Mouse (Mus musculus): ENCODE measurements around the gene Thpo. TPM values are rescaled to one million over a fixed set of nuclear protein-coding genes. Genes with fewer than 3 reads are reported as not detected.

Thpo gene
- polyA plus RNA-seq, 1 experiment from 2014 or later, result 0.93 TPM

DNA sequence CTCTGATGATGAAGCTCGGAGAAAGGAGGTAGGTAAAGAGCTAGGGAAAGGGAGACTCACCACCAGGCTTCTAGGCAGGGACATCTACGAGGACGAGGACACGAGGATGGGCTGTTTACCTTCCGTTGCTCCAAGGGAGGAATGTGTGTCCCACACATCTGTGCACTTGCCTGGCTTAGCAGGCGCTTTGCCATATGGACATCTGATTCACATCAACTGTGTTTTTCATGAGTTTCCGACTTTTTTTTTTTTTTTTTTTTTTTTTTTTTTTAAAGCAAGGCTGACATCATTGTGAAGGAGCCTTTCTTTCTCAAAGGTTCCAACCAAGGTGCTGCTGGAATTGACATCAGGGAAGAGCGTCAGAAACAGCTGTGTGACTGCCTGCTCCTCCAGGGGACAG lies 16.2 kb upstream of the Thpo start:
- H3K27ac ChIP-seq (ENCODE audit: low read depth, low read length), result no peak overlapping the region
- 64% methylated on average over 8 of the region's 8 CpGs for WGBS
- ATAC-seq, result no peak
- no peaks in the 10 kb centered on the region; the same call in 1 of the 2 replicates for H3K27me3 ChIP-seq (replicated peaks; ENCODE audit: control insufficient read depth, insufficient read depth, low read length)
- no peak overlapping the region for H3K4me2 ChIP-seq (ENCODE audit: low read length)
- H3K4me1 ChIP-seq (ENCODE audit: control insufficient read depth, insufficient read depth, low read depth, low read length), result no peaks in the 10 kb centered on the region
- no peaks in the 10 kb centered on the region for H3K36me3 ChIP-seq (ENCODE audit: control insufficient read depth, insufficient read depth, low read length)
- no peaks in the 10 kb centered on the region for H3K9me3 ChIP-seq (ENCODE audit: control insufficient read depth, low read length)
- H3K4me3 ChIP-seq (ENCODE audit: low read length), result no peak overlapping the region
- H3K9ac ChIP-seq (ENCODE audit: low read depth, low read length), result no peak overlapping the region

DNA sequence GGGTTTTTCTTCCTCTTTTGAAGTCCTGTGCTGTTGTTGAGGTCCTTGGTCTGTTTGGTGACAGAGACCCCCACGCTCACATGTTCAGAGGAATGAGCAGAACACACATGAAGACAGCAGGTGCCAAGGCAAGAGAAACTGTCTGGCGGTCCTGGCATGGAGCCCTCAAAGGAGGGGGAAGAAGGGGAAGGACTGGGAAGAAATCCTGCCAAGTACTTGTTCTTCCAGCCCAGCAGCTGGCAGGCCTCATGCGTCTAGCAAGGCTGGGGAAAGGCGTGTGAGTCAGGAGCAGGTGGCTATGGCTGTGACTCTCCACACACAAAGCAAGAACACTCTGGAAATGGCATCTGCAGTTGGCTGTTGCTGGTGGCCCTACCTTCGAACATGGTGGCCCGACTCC lies 12.3 kb upstream of the Thpo start:
- Histone ChIP-seq H3K4me2 (ENCODE audit: low read length) (no peak overlapping the region), H3K9ac (ENCODE audit: low read depth, low read length) (no peak overlapping the region), H3K4me1 (ENCODE audit: control insufficient read depth, insufficient read depth, low read depth, low read length) (no peaks in the 10 kb centered on the region), H3K27ac (ENCODE audit: low read depth, low read length) (no peak overlapping the region), H3K27me3 (replicated peaks; ENCODE audit: control insufficient read depth, insufficient read depth, low read length) (no peaks in the 10 kb centered on the region; the same call in 1 of the 2 replicates), H3K36me3 (ENCODE audit: control insufficient read depth, insufficient read depth, low read length) (no peaks in the 10 kb centered on the region), H3K9me3 (ENCODE audit: control insufficient read depth, low read length) (no peaks in the 10 kb centered on the region), H3K4me3 (ENCODE audit: low read length) (no peak overlapping the region)
- ATAC-seq, result peak; percentile 76
- WGBS, result 49% methylated on average over 6 of the region's 6 CpGs

DNA sequence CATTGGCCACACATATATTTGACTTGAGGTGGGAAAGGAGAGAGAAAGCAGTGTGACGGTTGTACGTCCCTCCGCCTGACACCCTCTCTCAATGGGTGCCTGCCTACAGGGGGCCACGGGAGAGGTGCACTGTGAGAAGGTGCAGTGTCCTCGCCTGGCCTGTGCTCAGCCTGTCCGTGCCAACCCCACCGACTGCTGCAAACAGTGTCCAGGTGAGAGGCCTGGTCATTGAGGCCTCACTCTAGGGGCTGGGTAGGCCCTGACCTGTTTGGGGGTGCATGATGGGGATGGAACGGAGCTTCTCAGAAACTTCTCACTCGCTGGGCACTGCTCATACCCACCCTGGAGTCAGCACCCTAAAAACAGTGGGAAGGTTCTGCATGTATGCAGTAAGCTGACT lies 5.5 kb upstream of the Thpo start:
- ATAC-seq, result no peak
- WGBS, result 95% methylated on average over 9 of the region's 9 CpGs
- Histone ChIP-seq H3K4me1 (ENCODE audit: control insufficient read depth, insufficient read depth, low read depth, low read length) (no peaks in the 10 kb centered on the region), H3K4me3 (ENCODE audit: low read length) (no peak overlapping the region), H3K4me2 (ENCODE audit: low read length) (no peak overlapping the region), H3K27ac (ENCODE audit: low read depth, low read length) (no peak overlapping the region), H3K9ac (ENCODE audit: low read depth, low read length) (no peak overlapping the region), H3K27me3 (replicated peaks; ENCODE audit: control insufficient read depth, insufficient read depth, low read length) (peaks cover 11% of the 10 kb centered on the region), H3K36me3 (ENCODE audit: control insufficient read depth, insufficient read depth, low read length) (peaks cover 13% of the 10 kb centered on the region), H3K9me3 (ENCODE audit: control insufficient read depth, low read length) (no peaks in the 10 kb centered on the region)

DNA sequence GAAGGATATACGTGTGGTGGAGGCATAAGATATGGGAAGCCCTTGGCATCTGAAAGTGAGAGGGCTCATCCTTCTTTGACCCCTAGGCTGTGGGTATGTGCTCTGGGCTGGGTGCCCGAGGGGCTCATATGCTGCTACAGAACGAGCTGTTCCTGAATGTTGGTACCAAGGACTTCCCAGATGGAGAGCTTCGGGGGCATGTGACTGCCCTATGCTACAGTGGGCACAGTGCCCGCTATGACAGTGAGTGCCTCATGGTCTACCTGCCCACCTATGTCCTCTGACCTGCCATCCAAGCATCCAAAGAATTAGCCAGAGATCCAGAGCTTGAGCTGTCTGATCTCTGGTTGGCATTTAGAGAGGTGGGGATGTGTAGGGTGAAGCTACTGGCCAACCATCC lies 2.5 kb upstream of the Thpo start:
- ATAC-seq, result no peak
- Histone ChIP-seq H3K36me3 (ENCODE audit: control insufficient read depth, insufficient read depth, low read length) (peaks cover 13% of the 10 kb centered on the region), H3K4me1 (ENCODE audit: control insufficient read depth, insufficient read depth, low read depth, low read length) (peaks cover 12% of the 10 kb centered on the region), H3K9ac (ENCODE audit: low read depth, low read length) (no peak overlapping the region), H3K27me3 (replicated peaks; ENCODE audit: control insufficient read depth, insufficient read depth, low read length) (peaks cover 15% of the 10 kb centered on the region), H3K4me2 (ENCODE audit: low read length) (no peak overlapping the region), H3K9me3 (ENCODE audit: control insufficient read depth, low read length) (no peaks in the 10 kb centered on the region), H3K27ac (ENCODE audit: low read depth, low read length) (no peak overlapping the region), H3K4me3 (ENCODE audit: low read length) (no peak overlapping the region)
- 93% methylated on average over 5 of the region's 5 CpGs for WGBS

DNA sequence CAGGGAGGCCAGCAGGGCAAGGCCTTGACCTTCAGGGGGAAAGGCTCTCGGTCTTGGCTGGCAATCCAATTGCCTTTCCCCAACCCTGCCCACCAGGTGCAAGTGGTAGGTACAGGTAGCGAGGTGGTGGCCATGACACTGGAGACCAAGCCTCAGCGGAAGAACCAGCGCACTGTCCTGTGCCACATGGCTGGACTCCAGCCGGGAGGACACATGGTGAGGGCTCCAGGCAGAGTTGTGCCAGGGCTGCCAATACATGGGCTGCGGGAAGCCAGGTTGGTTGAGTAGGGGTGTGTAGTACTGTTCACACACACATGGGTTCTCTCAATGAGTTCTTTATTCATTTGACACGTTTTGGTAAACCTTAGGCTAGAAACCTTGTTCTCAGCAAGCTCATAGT lies 1.9 kb upstream of the Thpo start:
- ATAC-seq, result no peak
- peaks cover 13% of the 10 kb centered on the region for H3K36me3 ChIP-seq (ENCODE audit: control insufficient read depth, insufficient read depth, low read length)
- 89% methylated on average over 7 of the region's 7 CpGs for WGBS
- peaks cover 12% of the 10 kb centered on the region for H3K4me1 ChIP-seq (ENCODE audit: control insufficient read depth, insufficient read depth, low read depth, low read length)
- peaks cover 15% of the 10 kb centered on the region for H3K27me3 ChIP-seq (replicated peaks; ENCODE audit: control insufficient read depth, insufficient read depth, low read length)
- H3K9ac ChIP-seq (ENCODE audit: low read depth, low read length), result no peak overlapping the region
- H3K4me2 ChIP-seq (ENCODE audit: low read length), result no peak overlapping the region
- H3K27ac ChIP-seq (ENCODE audit: low read depth, low read length), result no peak overlapping the region
- H3K9me3 ChIP-seq (ENCODE audit: control insufficient read depth, low read length), result no peaks in the 10 kb centered on the region
- no peak overlapping the region for H3K4me3 ChIP-seq (ENCODE audit: low read length)

DNA sequence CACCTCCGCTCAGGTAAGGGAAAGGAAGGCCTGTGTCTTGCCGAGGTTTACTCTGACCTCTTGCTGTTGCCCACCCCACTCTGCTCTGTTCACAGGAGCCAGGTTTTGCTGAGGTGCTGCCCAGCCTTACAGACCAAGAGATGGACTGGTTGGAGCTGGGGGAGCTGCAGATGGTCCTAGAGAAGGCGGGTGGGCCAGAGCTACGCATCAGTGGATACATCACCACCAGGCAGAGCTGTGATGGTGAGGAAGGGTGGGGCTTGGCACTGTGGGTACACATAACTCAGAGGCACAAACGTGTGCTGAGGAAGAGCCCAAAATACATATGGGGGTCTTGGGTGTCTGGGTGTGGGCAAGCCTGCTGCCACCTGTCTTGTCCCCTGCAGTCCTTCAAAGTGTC lies 1.3 kb upstream of the Thpo start:
- WGBS, result 80% methylated on average over 5 of the region's 5 CpGs
- H3K9me3 ChIP-seq (ENCODE audit: control insufficient read depth, low read length), result no peaks in the 10 kb centered on the region
- no peak overlapping the region for H3K27ac ChIP-seq (ENCODE audit: low read depth, low read length)
- no peak overlapping the region for H3K4me2 ChIP-seq (ENCODE audit: low read length)
- no peak overlapping the region for H3K4me3 ChIP-seq (ENCODE audit: low read length)
- H3K9ac ChIP-seq (ENCODE audit: low read depth, low read length), result no peak overlapping the region
- peaks cover 13% of the 10 kb centered on the region for H3K36me3 ChIP-seq (ENCODE audit: control insufficient read depth, insufficient read depth, low read length)
- ATAC-seq, result no peak
- peaks cover 12% of the 10 kb centered on the region for H3K4me1 ChIP-seq (ENCODE audit: control insufficient read depth, insufficient read depth, low read depth, low read length)
- H3K27me3 ChIP-seq (replicated peaks; ENCODE audit: control insufficient read depth, insufficient read depth, low read length), result peaks cover 15% of the 10 kb centered on the region

DNA sequence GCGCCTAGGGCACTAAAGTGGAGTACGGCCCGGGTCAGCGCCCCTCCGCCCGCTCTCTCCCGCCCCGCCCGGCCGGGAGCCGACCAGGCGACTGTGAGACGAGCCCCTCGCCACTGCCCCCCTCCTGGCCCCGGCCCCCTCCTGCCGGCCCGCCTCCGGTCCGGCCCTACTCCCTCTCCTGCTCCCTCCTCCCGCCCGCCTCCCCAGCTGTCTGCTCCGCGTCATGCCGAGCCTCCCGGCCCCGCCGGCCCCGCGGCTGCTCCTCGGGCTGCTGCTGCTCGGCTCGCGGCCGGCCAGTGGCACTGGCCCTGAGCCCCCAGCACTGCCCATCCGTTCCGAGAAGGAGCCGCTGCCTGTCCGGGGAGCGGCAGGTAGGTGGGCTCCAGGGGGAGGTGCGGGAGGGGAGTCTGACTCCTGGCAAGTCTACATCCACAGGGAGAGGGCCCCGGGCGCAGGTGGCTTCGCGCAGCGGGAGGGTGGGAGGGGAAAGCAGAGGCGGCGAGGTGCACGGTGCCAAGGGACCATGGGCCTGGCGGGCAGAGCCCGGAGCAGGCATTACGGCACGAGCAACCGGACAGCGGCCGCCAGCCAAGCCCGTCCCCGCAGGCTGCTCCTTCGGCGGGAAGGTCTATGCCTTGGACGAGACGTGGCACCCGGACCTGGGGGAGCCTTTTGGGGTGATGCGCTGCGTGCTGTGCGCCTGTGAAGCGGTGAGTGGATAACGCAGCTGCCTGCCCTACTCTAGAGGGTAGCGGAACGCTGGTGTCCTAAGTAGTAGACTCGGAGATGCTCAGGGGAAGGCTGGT lies 1.2 kb downstream of the Thpo start, which contains the start of gene Chrd:
Chrd (plus strand) TSS at position 203 of the 806 bp plus-strand sequence.
- H3K36me3 ChIP-seq (ENCODE audit: control insufficient read depth, insufficient read depth, low read length), result peaks cover 9% of the 10 kb centered on the region
- H3K4me1 ChIP-seq (ENCODE audit: control insufficient read depth, insufficient read depth, low read depth, low read length), result peaks cover 12% of the 10 kb centered on the region
- WGBS, result under 1% methylated on average over 51 of the region's 70 CpGs
- peak within 1 kb of the TSS; percentile 83 for H3K4me2 ChIP-seq (ENCODE audit: low read length)
- peak within 1 kb of the TSS; percentile 81 for H3K27ac ChIP-seq (ENCODE audit: low read depth, low read length)
- H3K27me3 ChIP-seq (replicated peaks; ENCODE audit: control insufficient read depth, insufficient read depth, low read length), result peaks cover 15% of the 10 kb centered on the region
- peak within 1 kb of the TSS; percentile 80 for H3K4me3 ChIP-seq (ENCODE audit: low read length)
- H3K9me3 ChIP-seq (ENCODE audit: control insufficient read depth, low read length), result no peaks in the 10 kb centered on the region
- ATAC-seq, result peak; percentile 76
- H3K9ac ChIP-seq (ENCODE audit: low read depth, low read length), result peak within 1 kb of the TSS; percentile 84

DNA sequence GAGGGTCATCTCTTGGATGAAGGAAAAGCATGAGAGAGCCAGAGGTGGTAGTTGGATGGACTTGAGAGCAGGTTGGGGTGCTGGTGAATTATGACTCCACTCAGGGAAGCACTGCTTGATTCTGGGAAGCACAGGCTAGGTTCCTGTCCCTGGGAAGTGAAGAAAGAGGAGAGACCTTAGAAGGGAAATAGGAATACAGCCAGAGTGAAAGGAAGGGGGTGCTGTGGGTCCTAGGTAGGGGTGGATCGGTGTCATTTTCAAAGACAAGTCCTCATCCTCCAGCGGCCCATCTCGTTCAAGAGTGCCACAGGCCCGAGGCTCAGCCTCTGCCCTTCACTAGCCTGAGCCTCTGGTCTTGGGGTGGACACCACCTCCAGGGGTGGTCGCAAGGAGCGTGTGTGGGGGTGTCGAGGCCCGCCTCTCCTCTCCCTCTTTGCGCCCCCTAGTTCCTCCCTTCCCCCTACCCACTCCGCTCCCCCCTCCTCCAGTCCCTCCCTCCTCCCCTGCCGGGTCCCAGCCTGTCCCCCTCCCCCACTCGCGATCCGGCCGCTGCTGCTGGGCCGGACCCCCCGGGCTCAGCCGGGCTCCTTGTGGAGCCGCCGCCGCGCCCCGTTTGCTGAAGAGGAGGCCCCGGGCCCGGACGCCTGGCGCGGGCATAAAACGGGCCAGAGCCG lies 1.9 kb downstream of the Thpo start:
- H3K36me3 ChIP-seq (ENCODE audit: control insufficient read depth, insufficient read depth, low read length), result peaks cover 9% of the 10 kb centered on the region
- peak; percentile 51 for ATAC-seq
- H3K9me3 ChIP-seq (ENCODE audit: control insufficient read depth, low read length), result no peaks in the 10 kb centered on the region
- under 1% methylated on average over 13 of the region's 30 CpGs for WGBS
- H3K9ac ChIP-seq (ENCODE audit: low read depth, low read length), result peak overlapping the region; percentile 84
- peaks cover 15% of the 10 kb centered on the region for H3K27me3 ChIP-seq (replicated peaks; ENCODE audit: control insufficient read depth, insufficient read depth, low read length)
- H3K27ac ChIP-seq (ENCODE audit: low read depth, low read length), result peak overlapping the region; percentile 81
- H3K4me1 ChIP-seq (ENCODE audit: control insufficient read depth, insufficient read depth, low read depth, low read length), result peaks cover 12% of the 10 kb centered on the region
- H3K4me3 ChIP-seq (ENCODE audit: low read length), result peak overlapping the region; percentile 80
- H3K4me2 ChIP-seq (ENCODE audit: low read length), result peak overlapping the region; percentile 83

DNA sequence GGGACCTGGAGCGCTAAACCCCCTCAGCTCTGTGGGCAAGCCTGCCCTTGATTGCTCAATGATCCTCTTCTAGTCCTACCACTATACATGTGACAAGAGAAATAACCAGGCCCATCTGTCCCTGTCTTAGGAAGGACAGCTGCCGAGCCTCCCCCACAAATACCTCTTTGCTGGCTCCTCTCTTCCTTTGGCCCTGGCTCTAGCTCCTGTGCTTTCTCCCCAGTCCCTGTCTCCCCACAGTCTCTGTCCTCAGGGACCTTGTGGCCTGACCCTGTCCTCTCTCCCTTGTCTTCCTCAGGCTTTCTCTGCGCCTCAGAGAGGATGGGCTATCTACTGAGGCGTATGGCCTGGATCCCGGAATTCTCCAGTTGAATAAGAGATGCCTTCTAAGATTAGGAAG lies 2.6 kb downstream of the Thpo start:
- H3K36me3 ChIP-seq (ENCODE audit: control insufficient read depth, insufficient read depth, low read length), result peaks cover 2% of the 10 kb centered on the region; the same call in 1 of the 2 replicates
- 61% methylated on average over 5 of the region's 5 CpGs for WGBS

More for the DNA sequence above, 2.6 kb downstream of the Thpo start:
- peaks cover 12% of the 10 kb centered on the region for H3K4me1 ChIP-seq (ENCODE audit: control insufficient read depth, insufficient read depth, low read depth, low read length)
- peaks cover 15% of the 10 kb centered on the region for H3K27me3 ChIP-seq (replicated peaks; ENCODE audit: control insufficient read depth, insufficient read depth, low read length)
- no peaks in the 10 kb centered on the region for H3K9me3 ChIP-seq (ENCODE audit: control insufficient read depth, low read length)
- H3K27ac ChIP-seq (ENCODE audit: low read depth, low read length), result no peak overlapping the region
- ATAC-seq, result no peak
- H3K4me2 ChIP-seq (ENCODE audit: low read length), result no peak overlapping the region
- H3K4me3 ChIP-seq (ENCODE audit: low read length), result no peak overlapping the region
- H3K9ac ChIP-seq (ENCODE audit: low read depth, low read length), result no peak overlapping the region; the same call in 1 of the 2 replicates

Measured in hindbrain, embryonic 16.5 days (tissue).